Mouse (Mus musculus) testis, adult 2 months (tissue): ENCODE measurements around the gene Arap1.

Source experiments
- CTCF ChIP-seq: fragments of 200-500 bp; IDR thresholded peaks from 2 replicates; pipeline ENCODE4 v1.5.1; 2012; ENCODE audit warnings: low read depth, mild to moderate bottlenecking, inconsistent platforms, low read length, moderate library complexity; ENCODE audit not compliant: control insufficient read depth, insufficient read depth, insufficient replicate concordance
- POLR2A ChIP-seq: fragments of 200-500 bp; IDR thresholded peaks from 2 replicates; pipeline ENCODE4 v1.6.1; 2012; ENCODE audit warnings: low read depth, mild to moderate bottlenecking, inconsistent platforms, low read length, moderate library complexity; ENCODE audit not compliant: control insufficient read depth

DNA sequence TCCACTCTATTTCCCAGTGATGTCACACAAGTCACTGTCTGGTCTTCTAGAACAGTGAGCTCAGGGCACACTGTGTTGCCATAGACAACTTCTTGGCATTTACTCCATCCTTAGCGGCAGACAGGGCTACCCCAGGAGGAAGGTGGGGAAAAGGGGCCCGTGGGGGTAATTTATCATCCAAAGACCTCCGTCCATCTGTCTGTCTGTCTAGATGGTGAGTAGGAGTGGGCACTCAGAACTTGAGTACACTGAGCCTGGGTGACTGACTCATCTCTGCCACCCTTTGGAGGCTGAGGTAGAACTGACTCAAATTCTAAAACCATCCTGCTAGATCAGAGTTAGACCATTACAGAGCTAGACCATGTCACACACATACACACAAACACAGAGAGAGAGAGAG is 30.9 kb upstream of the Arap1 start, which contains the start of gene Stard10:
- TF ChIP-seq CTCF (no peak), POLR2A (no peak)
